Mouse (Mus musculus): ENCODE results near the gene Foxred1.

Foxred1 gene

DNA sequence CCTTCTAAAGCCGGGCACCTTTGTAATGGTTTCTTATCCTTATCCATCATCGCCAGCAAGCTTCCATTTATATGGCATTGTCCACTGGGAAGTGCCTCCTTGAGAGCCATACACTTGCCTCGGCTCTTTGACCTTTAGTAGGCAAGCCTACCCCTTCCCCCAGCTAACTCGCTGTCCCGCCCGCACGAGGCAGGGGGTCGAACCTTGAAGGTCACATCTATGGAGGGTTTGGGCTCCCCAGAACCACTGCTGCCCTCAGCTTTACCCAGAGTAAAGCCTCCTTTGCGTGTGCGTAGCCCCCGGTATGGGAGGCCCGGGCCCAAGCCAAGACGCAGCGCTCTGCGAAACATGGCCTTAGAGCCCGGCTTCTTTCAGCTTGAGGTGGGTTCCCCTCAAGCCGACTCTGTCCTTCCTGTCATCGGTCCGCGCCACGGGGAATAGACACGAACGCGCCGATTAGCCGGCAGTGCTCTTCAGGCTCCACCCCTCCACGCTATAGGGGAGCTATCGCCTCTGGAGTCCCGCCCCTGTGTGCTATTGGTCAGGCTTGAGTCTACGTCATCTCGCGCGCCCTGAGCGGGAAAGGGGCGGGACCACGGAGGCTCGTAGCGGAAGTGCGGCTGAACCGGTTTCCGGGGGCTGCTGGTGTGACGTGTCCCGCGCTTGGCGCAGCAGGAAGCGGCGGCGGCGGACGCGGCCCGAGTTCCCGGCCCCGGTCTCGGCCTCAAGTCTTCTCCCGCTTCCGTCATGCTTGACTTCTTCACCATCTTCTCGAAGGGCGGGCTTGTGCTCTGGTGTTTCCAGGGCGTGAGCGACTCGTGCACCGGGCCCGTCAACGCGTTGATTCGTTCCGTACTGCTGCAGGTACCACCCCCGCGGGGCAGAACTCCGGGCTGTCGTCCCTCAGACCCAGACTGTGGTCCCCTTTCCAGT lies at the start of gene Foxred1:
Gene Foxred1, minus strand, starts transcription at position 514 of the 933 bp plus-strand sequence.
- DNase-seq (ENCODE audit: low spot score): peak; percentile 99

DNA sequence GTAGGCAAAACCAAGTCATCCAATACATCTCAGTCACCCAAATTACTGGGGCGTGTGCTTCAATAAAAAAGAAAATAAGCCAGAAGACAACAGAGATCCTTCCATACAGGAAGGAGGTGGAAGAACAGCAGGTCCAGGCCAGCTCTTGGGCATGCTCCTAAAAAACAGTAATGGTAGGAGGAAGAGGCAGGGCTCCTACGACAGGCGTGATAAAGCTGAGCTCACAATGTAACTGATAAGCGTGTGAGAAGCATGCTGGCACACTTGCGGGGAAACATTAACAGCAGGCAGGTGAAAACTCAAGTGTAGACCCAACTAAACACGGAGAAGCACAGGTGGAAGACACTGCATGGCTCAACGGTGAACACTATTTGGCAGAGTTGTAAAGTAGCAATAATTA lies 46.5 kb upstream of the Foxred1 start:
- DNase-seq (ENCODE audit: low spot score): no peak

DNA sequence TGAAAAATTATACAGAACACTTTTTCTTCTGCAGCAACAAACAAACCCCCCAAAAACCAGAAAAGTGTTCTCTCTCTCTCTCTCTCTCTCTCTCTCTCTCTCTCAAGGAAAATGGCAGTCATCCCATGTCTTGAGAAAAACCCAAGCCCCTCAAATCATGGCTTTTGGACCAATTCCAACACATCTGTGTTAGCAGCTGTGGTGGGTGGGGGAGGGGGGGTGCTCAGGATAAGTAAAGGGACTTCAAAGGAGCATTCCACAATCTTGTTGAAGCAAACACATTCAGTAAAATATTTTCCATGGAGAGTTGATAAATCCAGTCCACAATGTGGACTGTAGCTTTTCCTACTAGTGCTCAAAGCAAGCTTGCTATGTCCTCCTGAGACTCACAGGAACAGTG lies 38.6 kb upstream of the Foxred1 start:
- DNase-seq (ENCODE audit: low spot score): no peak

DNA sequence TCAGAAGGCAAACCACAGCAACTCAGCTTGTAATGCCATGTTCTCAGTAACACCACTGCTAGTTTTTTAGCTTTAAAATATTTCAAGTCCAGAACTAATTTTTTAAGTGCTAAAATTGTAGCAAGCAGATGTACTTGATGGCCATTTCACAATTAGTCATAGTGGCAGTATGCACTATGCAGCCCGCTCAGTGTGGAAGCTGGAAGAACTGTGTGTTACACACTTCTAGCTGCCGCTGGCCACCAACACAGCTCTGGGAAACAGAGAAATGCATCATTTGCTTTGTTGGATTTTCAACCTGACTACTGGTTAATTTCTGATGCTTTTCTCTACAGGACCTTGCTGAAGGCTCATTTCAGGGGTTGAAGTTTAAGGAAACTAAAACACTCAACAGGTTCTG lies 36.5 kb upstream of the Foxred1 start:
- DNase-seq (ENCODE audit: low spot score): no peak

DNA sequence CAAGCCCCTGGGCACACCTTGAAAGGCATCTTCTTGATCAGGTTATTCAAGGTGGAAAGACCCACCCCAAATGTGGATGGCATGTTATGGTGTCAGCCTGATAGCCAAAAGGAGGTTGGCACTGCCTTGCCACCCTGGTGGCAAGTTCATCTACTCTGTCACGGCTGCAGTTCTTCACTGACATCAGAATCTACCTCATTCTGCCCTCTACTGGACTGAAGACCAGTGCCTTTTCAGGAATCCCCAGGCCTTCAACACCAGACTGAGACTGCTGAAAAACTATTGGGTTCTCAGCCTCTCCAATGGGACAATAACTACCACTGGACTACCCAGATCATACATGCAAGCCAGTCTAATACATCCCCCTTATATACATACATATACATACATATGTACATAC lies 28.9 kb upstream of the Foxred1 start:
- no peak for DNase-seq (ENCODE audit: low spot score)

DNA sequence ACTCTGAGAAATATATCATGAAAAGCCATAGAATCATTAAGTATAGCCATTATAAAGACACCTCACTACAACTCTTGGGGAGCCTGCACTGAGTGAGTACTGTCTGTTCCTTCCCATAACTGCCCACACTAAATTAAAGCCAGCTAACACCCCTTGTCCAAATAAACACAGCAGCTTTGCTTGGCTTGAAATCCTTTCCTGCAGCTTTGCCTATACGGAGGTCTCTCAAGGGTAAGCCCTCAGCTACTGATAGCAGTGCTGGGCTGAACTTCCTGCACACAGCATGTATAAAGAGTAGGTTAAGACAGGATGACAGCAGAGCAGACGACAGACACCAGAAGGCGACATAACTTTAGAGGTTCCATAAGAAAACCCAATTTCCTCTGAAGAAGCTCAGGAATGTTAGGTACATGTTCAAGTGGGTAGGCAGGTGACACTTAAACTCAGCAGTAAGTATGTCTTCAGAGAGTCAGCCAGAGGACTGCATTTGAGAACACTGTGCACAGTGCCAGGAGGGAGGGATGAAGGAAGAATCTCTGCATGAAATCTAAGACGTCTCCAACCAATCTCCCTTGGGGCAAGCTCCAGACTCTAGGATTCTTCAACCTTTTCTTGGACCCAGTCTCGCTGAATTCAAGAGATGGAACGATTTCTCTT lies 28.2 kb upstream of the Foxred1 start:
- DNase-seq (ENCODE audit: low spot score): no peak

DNA sequence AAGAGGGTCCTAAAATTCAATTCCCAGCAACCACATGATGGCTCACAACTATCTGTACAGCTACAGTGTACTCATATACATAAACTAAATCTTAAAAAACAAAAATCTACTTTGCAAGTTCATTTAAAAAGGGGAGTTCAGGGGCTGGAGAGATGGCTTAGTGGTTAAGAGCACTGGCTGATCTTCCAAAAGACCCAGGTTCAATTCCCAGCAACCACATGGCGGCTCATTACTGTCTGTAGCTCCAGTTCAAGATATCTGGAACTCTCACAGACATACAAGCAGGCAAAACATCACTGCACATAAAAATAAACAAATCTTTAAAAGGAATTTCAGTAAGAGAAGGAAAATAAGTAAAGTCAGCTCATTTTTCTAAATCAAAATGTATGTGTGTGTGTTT lies 27.5 kb upstream of the Foxred1 start:
- DNase-seq (ENCODE audit: low spot score): no peak

DNA sequence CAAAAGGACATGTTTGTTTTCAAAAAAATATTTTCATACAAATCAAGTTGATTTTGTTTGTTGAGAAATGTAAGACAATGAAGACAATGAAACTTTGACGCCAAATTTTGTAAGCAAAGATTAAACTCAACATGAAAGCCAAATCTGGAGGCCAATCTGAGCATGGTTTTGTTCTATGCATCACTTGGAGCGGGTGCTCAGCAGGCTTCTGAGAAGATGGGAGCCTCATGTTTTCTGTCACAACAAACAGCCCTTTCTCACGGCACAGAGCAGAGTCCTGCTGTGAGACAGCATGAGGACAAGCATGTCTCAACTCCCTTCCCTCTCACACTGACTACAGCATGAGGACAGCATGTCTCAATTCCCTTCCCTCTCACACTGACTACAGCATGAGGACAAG lies 25.1 kb upstream of the Foxred1 start:
- DNase-seq (ENCODE audit: low spot score): no peak

DNA sequence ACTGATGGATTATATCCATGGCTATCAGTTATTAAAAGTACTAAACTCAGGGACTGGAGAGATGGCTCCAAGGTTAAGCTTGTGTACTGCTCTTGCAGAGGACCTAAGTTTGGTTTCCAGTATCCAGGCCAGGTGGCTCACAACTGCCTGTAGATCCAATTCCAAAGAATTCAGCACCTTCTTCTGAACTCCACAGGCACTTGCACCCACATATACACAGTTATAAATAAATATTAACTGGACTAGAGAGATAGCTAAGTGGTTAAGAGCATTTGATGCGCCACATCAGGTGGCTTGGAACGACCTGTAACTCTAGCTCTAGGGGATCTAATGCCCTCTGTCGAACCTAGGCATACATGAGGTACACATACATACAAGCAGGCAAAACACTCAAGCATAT lies 17.8 kb upstream of the Foxred1 start:
- DNase-seq (ENCODE audit: low spot score): no peak

DNA sequence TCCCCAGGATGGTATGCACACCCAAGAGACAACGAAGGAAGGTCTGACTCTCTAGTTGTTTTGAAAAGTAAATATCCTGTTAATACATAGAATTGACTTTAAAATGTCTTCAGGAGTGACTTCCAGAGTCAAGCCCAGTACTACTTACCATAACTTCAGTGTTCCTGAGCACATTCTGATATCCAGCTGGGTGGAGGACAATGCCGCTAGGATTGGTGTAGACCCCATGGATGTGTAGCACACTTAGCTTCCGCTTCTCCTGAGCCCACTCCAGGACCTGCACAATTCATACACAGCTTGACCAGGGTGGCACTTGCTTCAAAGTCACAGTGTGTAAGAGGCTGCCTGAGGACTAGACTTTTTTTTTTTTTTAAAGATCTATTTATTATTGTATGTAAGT lies 12.6 kb upstream of the Foxred1 start:
- DNase-seq (ENCODE audit: low spot score): no peak

DNA sequence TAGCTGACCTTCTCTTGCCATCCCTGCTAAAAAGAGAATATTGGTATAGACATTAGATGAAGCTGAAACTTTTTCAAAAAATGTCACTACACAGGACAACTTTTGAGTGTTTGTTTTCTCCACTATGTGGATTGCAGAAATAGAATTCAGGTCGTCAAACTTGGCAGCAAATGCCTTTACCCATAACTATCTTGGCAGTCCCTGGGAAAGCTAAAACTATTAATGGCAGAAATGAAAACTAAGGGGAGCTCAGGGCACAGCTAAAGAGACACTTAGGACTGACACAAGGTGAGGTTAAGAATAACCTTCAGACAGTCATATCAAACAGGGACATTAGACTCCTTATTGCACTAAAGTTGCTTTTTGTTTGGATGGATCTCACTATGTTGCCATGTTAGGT lies 7.1 kb upstream of the Foxred1 start:
- DNase-seq (ENCODE audit: low spot score): no peak

DNA sequence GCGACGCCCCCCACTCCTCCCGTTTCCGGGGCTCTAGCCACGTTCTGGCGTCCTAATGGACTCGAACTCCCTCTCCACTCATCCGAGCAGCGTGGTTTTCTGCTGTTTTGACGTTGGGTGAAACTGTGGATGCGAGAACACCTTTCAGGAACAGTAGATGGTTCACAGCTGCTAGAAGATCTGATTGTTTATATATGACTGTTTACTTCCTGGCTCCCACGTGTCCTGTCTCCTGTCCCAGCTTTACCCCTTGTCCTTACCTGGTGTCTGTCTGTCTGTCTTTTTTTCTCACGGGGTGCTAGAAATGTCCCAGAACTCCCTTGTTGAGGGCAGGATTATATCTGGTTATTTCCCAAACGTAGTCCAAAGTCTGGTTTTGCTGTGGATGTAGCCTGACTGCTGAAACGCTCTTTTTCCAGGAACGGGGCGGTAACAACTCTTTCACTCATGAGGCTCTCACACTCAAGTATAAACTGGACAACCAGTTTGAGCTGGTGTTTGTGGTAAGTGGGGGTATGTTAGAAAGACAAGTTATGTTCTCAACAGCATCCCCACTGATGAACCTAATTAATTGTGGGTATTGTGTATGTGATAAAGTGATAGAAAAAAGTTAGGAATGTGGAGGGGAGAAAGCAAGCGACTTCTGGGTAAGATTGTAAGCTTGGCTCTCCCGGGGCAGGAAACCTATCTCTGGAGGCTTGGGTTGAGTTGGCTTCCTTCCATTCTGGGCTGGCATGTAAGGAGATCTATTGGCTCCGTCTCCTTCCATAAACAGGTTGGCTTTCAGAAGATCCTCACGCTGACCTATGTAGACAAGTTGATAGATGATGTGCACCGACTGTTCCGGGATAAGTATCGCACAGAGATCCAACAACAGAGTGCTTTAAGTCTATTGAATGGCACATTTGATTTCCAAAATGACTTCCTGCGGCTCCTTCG lies 987 bp upstream of the Foxred1 start:
- no peak for DNase-seq (ENCODE audit: low spot score)

DNA sequence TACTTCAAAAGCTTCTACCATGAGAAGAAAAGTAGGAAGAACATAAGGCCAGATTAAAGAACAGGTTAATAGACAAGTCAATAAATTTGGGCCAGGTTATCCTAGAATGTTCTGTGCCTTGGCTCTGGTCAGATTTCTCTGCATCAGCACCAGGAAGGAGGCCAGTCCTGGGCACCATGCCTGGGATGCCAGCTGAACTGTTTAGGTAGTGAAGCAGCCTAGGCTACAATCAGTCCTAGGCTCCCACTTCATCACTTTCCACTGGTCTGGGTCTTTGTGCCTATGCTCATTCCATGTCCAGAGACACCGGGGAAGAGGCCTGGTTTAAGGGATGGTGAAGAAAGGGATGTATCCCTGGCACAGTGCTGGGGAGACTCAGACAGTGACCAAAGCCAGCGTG lies 6.4 kb downstream of the Foxred1 start:
- no peak for DNase-seq (ENCODE audit: low spot score)

DNA sequence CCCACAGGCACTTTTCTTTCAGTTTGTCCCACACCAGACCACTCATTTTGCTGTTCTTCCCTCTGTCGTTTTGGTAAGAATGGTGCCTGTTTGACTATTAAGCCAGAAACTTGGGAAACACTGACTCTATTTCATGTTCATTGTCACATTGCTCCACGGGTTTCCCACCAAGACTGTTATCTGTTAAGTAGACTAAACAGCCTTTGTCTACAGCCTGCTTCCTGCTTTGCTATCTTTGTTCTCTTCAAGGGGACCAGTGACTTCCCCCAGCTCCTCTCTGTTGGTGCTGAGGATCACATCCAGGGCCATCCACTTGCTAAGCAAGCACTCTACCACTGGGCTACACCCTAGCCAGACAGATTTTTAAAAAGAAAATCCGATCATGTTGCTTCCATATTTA lies 7.3 kb downstream of the Foxred1 start:
- DNase-seq (ENCODE audit: low spot score): no peak

DNA sequence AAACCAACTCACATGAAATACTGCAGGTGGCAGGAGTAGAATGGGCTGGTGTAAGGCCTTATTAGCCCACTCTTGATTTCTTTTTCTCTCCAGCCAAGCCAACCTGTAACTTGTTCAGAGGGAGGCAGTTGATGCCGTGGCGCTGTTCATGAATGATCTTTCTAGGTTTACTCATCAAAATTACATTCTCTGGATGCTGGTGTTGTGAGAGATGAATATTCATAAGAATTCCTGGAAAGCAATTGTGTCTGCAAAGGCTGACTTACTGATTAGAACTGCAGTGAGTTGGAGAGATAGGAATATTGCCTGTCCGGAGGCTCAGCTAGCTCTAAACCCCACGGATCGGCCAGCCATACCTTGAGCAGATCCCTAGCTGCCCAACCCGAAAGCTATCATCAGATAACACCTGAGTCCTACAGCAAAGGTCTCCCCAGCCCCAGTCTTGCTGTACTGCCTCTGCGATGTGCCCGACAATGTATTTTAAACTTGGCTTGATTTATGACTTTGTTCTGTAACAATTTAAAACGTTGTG lies 10.3 kb downstream of the Foxred1 start:
- DNase-seq (ENCODE audit: low spot score): peak; percentile 74

DNA sequence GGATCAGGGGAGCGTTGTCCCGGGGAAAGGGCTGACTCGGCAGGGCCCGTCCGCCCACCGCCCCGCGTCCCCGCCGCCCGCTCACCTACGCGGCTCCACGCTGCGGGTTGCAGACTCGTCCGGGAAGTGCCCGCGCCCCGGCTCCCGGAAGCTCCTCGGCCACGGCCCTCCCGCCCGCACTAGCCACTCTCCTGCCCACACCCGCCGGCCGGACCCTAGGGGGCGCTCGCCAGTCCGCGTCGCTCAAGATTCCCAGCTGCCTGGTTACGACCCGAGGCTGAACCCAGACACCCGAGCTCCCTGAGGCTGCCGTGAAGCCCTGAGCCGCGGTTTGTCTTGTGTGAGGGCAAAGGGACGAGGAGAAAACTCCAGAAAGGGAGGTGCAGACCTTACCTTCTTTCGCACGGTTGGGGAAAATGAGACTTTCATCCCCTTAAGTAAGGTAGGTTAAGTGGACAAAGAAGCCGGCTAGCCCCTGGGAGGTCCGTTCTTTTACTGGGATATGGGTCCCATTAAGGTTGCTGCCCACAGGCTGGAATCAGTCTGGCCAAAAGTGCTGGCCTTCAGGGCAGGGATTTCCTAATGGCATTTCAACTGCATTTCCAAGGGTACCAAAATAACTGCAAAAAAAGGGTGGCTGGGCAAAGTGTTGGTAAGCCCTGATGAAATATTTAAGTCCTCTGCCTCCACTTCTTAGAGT lies 10.9 kb downstream of the Foxred1 start, which contains the start of the genes Srpr and Tirap:
Gene Srpr, plus strand, starts transcription at position 404 of the 700 bp plus-strand sequence.
Gene Tirap, minus strand, starts transcription at position 520 of the 700 bp plus-strand sequence.
- peak; percentile 83 for DNase-seq (ENCODE audit: low spot score)

DNA sequence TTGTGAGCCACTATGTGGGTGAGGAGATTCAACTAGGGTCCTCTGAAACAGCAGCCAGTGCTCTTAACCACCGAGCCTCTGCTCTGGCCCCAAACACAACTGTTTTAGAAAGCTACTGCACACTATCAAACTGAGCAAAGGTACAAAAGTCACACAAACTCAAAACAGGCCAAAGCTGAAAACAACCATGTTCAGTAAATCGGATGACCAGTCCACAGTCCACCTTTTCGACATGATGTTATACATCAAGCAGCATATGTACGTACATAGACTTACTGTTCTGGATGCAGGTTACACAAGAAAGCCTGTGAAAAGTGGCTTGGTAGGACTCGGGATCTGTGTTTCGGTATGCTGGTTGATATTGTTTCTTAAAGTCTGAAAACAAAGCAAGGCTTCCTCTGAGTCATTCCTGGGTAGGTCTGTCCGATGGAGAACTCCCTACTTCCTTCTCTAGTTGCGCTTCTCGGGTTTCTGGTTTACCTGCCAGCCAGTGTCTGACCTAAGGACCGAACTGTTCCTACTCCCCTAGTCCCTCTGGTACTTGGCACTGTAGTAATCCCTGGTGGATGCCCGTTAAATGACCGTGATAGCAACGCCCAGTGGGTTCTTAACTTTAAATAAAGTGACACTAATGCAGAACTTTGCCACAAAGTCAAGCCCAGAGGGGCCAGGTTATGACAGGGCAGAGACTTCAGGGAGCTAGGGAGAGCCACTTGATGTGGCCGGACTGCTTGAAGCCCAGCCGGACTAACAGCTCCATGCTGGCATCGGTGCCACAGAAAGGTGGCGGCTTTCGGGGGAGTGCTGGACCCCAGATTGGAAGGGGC lies 11.7 kb downstream of the Foxred1 start:
- no peak for DNase-seq (ENCODE audit: low spot score)

DNA sequence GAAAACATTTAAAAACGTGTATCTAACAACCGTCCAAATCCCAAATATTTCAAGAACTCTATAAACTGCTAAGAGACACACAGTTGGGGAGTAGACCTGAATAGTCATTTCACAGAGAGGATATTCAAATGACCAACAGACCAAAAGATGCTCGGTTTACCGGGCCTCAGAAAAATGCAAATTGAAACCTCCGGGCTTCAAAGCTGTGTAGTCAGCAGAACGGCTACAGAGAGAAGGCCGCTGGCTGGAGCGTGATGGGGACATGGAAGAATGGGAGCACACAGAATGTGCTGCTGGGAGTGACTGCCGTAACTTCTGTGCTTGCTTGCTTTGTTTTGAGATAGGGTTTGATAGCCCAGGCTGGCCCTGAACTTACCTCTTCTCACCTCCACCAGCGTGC lies 12.5 kb downstream of the Foxred1 start:
- no peak for DNase-seq (ENCODE audit: low spot score)

DNA sequence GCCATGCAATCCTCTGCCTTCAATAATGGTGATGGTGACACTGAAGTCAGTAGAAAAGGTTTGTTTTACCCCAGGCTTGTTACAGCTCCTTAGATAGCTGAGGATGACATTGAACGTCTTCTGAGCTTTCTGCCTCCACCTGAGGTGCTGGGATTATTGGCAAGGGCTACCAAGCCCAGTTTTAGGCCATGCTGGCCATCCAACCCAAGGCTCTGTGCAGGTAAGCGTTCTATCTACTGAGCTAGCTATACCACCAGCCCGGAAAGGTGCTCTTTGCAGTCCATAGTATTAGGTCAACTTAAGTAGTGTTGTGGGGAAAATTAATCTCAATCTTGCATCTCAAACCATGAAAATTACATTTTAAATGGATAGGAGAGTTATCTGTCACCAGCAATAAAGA lies 13.2 kb downstream of the Foxred1 start:
- DNase-seq (ENCODE audit: low spot score): no peak

DNA sequence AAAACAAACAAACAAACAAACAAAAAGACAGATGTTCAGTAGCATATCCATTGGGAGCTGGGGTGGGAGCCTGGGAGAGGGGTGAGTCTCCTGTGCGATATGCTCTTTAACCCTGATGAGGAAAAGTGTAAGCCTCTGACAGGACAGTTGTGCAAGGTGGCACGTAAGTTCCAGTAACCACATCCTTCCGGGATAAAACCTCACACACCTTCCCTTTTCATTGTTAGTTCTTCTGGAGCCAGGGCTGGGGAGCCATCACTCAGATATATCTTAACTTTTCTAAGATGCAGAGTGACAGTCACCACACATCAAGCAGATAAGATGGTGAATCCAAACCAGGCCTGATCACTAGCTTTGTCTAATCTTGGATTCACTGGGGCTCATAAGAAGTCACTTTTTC lies 16.8 kb downstream of the Foxred1 start:
- no peak for DNase-seq (ENCODE audit: low spot score)
